Mouse (Mus musculus): ENCODE results near the gene Bglap.
"Not testable (repeated sequence)": the region's sequence is repeated elsewhere in the genome, so short reads cannot be mapped to it uniquely, and the experiment has no call there.

GRCm38 (mm10) chr3:88372643-88373042 is 11.6 kb downstream of the Bglap start, which contains the start of gene Bglap3:
- TF ChIP-seq POLR2A (IDR thresholded peaks at IDR 0.05; ENCODE audit: borderline replicate concordance, low read depth, low read length); CTCF (IDR thresholded peaks at IDR 0.05; ENCODE audit: low read depth, low read length): not testable (repeated sequence)

Data from bone marrow macrophage, adult 2 months (primary cell).